Mouse (Mus musculus): Measurements from ENCODE around the gene Fgfr2. TPM values are rescaled to one million over a fixed set of nuclear protein-coding genes. Genes with fewer than 3 reads are reported as not detected.

Fgfr2 gene
- total RNA-seq, 1 experiment = 37.5 TPM

- Histone ChIP-seq H3K4me3 (ENCODE audit: insufficient read depth in 1 of 2, low read depth in 1 of 2, low read length in 2 of 2, poor library complexity in 1 of 2, severe bottlenecking in 1 of 2) (no peak overlapping the region), H3K9ac (ENCODE audit: insufficient read depth, low read depth, low read length, poor library complexity, severe bottlenecking) (no peak overlapping the region), H3K27ac (ENCODE audit: insufficient read depth, low read depth, low read length, poor library complexity, severe bottlenecking) (no peak overlapping the region), H3K9me3 (ENCODE audit: control insufficient read depth, insufficient read depth, low read depth, low read length) (no peaks in the 10 kb centered on the region), H3K36me3 (ENCODE audit: control insufficient read depth, insufficient read depth, low read length, poor library complexity, severe bottlenecking) (peaks cover 40% of the 10 kb centered on the region; the same call in 1 of the 2 replicates), H3K4me1 (ENCODE audit: control insufficient read depth in 2 of 2, insufficient read depth in 2 of 2, low read length in 2 of 2, poor library complexity in 1 of 2) (peaks cover 0 to 2% of the 10 kb centered on the region in 2 experiments; a peak in 1 of 4 replicates)
- DNase-seq (ENCODE audit: low read depth, low spot score) = no peak
- no peak for TF ChIP-seq ZNF384 (IDR thresholded peaks at IDR 0.05; ENCODE audit: low read depth, low read length)
- TF ChIP-seq ZC3H11A (IDR thresholded peaks at IDR 0.05; ENCODE audit: borderline replicate concordance, low read depth, low read length) = no peak
- no peak for TF ChIP-seq HCFC1 (IDR thresholded peaks at IDR 0.05; ENCODE audit: borderline replicate concordance, insufficient read depth, low read length)
- TF ChIP-seq CHD2 (IDR thresholded peaks at IDR 0.05; ENCODE audit: low read depth, low read length) = no peak
- no peak for TF ChIP-seq MAFK (IDR thresholded peaks at IDR 0.05; ENCODE audit: insufficient read depth, low read depth, low read length)
- in situ Hi-C loops (cut with MboI; ENCODE audit: low sequenced_read_pairs in 2 of 2, unreplicated experiment in 2 of 2) = no loop called here
Observed at GRCm38 (mm10) chr7:130757326-130757865, 2365.8 kb downstream of the Fgfr2 start.

GRCm38 (mm10) chr7:130756343-130756835 lies 2366.8 kb downstream of the Fgfr2 start:
- Histone ChIP-seq H3K9ac (ENCODE audit: insufficient read depth, low read depth, low read length, poor library complexity, severe bottlenecking) (no peak overlapping the region), H3K4me1 (ENCODE audit: control insufficient read depth in 2 of 2, insufficient read depth in 2 of 2, low read length in 2 of 2, poor library complexity in 1 of 2) (peaks cover 0 to 3% of the 10 kb centered on the region in 2 experiments; a peak in 1 of 4 replicates), H3K27ac (ENCODE audit: insufficient read depth, low read depth, low read length, poor library complexity, severe bottlenecking) (no peak overlapping the region), H3K4me3 (ENCODE audit: insufficient read depth in 1 of 2, low read depth in 1 of 2, low read length in 2 of 2, poor library complexity in 1 of 2, severe bottlenecking in 1 of 2) (no peak overlapping the region), H3K36me3 (ENCODE audit: control insufficient read depth, insufficient read depth, low read length, poor library complexity, severe bottlenecking) (peaks cover 46% of the 10 kb centered on the region; the same call in 1 of the 2 replicates), H3K9me3 (ENCODE audit: control insufficient read depth, insufficient read depth, low read depth, low read length) (no peaks in the 10 kb centered on the region)
- in situ Hi-C loops (cut with MboI; ENCODE audit: low sequenced_read_pairs in 2 of 2, unreplicated experiment in 2 of 2) = no loop called here
- no peak for DNase-seq (ENCODE audit: low read depth, low spot score)
- no peak for TF ChIP-seq MAFK (IDR thresholded peaks at IDR 0.05; ENCODE audit: insufficient read depth, low read depth, low read length)
- TF ChIP-seq ZNF384 (IDR thresholded peaks at IDR 0.05; ENCODE audit: low read depth, low read length) = no peak
- TF ChIP-seq CHD2 (IDR thresholded peaks at IDR 0.05; ENCODE audit: low read depth, low read length) = no peak
- TF ChIP-seq HCFC1 (IDR thresholded peaks at IDR 0.05; ENCODE audit: borderline replicate concordance, insufficient read depth, low read length) = no peak
- no peak for TF ChIP-seq ZC3H11A (IDR thresholded peaks at IDR 0.05; ENCODE audit: borderline replicate concordance, low read depth, low read length)

- H3K4me1 ChIP-seq (ENCODE audit: control insufficient read depth in 2 of 2, insufficient read depth in 2 of 2, low read length in 2 of 2, poor library complexity in 1 of 2) = peaks cover 0 to 13% of the 10 kb centered on the region in 2 experiments; a peak in 2 of 4 replicates
- DNase-seq (ENCODE audit: low read depth, low spot score) = no peak
- H3K9ac ChIP-seq (ENCODE audit: insufficient read depth, low read depth, low read length, poor library complexity, severe bottlenecking) = no peak overlapping the region
- H3K4me3 ChIP-seq (ENCODE audit: insufficient read depth in 1 of 2, low read depth in 1 of 2, low read length in 2 of 2, poor library complexity in 1 of 2, severe bottlenecking in 1 of 2) = no peak overlapping the region
- in situ Hi-C loops (cut with MboI; ENCODE audit: low sequenced_read_pairs in 2 of 2, unreplicated experiment in 2 of 2) = no loop called here
- no peaks in the 10 kb centered on the region for H3K9me3 ChIP-seq (ENCODE audit: control insufficient read depth, insufficient read depth, low read depth, low read length)
- H3K27ac ChIP-seq (ENCODE audit: insufficient read depth, low read depth, low read length, poor library complexity, severe bottlenecking) = no peak overlapping the region
- peaks cover 48% of the 10 kb centered on the region; the same call in 1 of the 2 replicates for H3K36me3 ChIP-seq (ENCODE audit: control insufficient read depth, insufficient read depth, low read length, poor library complexity, severe bottlenecking)
- no peak for TF ChIP-seq ZC3H11A (IDR thresholded peaks at IDR 0.05; ENCODE audit: borderline replicate concordance, low read depth, low read length)
- TF ChIP-seq HCFC1 (IDR thresholded peaks at IDR 0.05; ENCODE audit: borderline replicate concordance, insufficient read depth, low read length) = no peak
- TF ChIP-seq MAFK (IDR thresholded peaks at IDR 0.05; ENCODE audit: insufficient read depth, low read depth, low read length) = no peak
- TF ChIP-seq CHD2 (IDR thresholded peaks at IDR 0.05; ENCODE audit: low read depth, low read length) = no peak
- no peak for TF ChIP-seq ZNF384 (IDR thresholded peaks at IDR 0.05; ENCODE audit: low read depth, low read length)
Observed at GRCm38 (mm10) chr7:130754790-130755189, 2368.4 kb downstream of the Fgfr2 start.

GRCm38 (mm10) chr7:130751678-130752077 lies 2371.5 kb downstream of the Fgfr2 start:
- H3K36me3 ChIP-seq (ENCODE audit: control insufficient read depth, insufficient read depth, low read length, poor library complexity, severe bottlenecking) = peaks cover 40% of the 10 kb centered on the region; the same call in 1 of the 2 replicates
- H3K9ac ChIP-seq (ENCODE audit: insufficient read depth, low read depth, low read length, poor library complexity, severe bottlenecking) = no peak overlapping the region
- no peak for TF ChIP-seq HCFC1 (IDR thresholded peaks at IDR 0.05; ENCODE audit: borderline replicate concordance, insufficient read depth, low read length)
- no peak for TF ChIP-seq CHD2 (IDR thresholded peaks at IDR 0.05; ENCODE audit: low read depth, low read length)
- no peak for TF ChIP-seq ZNF384 (IDR thresholded peaks at IDR 0.05; ENCODE audit: low read depth, low read length)
- no peak for TF ChIP-seq MAFK (IDR thresholded peaks at IDR 0.05; ENCODE audit: insufficient read depth, low read depth, low read length)
- no peak for TF ChIP-seq ZC3H11A (IDR thresholded peaks at IDR 0.05; ENCODE audit: borderline replicate concordance, low read depth, low read length)
- DNase-seq (ENCODE audit: low read depth, low spot score) = no peak
- in situ Hi-C loops (cut with MboI; ENCODE audit: low sequenced_read_pairs in 2 of 2, unreplicated experiment in 2 of 2) = no loop called here
- peaks cover 0 to 13% of the 10 kb centered on the region in 2 experiments; a peak in 2 of 4 replicates for H3K4me1 ChIP-seq (ENCODE audit: control insufficient read depth in 2 of 2, insufficient read depth in 2 of 2, low read length in 2 of 2, poor library complexity in 1 of 2)
- H3K27ac ChIP-seq (ENCODE audit: insufficient read depth, low read depth, low read length, poor library complexity, severe bottlenecking) = no peak overlapping the region
- H3K9me3 ChIP-seq (ENCODE audit: control insufficient read depth, insufficient read depth, low read depth, low read length) = no peaks in the 10 kb centered on the region
- H3K4me3 ChIP-seq (ENCODE audit: insufficient read depth in 1 of 2, low read depth in 1 of 2, low read length in 2 of 2, poor library complexity in 1 of 2, severe bottlenecking in 1 of 2) = no peak overlapping the region
